Mouse (Mus musculus) stomach, embryonic 14.5 days (tissue): ENCODE measurements around the gene Map3k5. TPM values are rescaled to one million over a fixed set of nuclear protein-coding genes. Genes with fewer than 3 reads are reported as not detected.

Source experiments
- ATAC-seq: fragments of 200-750 bp; cut with Nextera tagmentation; 2 replicates; pipeline ENCODE4 v1.8.0; 2017; ENCODE audit warnings: low read depth, moderate TSS enrichment; ENCODE audit not compliant: insufficient number of reproducible peaks, insufficient read depth, low FRiP score
- H3K27ac ChIP-seq: fragments of 300-500 bp; sonication (generic); 2 replicates; pipeline ENCODE4 v1.5.1; 2014; ENCODE audit warnings: mild to moderate bottlenecking, low read length, moderate library complexity, mixed read lengths
- H3K27me3 ChIP-seq: fragments of 300-500 bp; sonication (generic); 2 replicates; pipeline ENCODE4 v1.6.1; 2014; ENCODE audit warnings: low read length, control low read depth, mixed read lengths; ENCODE audit not compliant: control insufficient read depth, insufficient read depth
- H3K36me3 ChIP-seq: fragments of 300-500 bp; sonication (generic); 2 replicates; pipeline ENCODE4 v1.6.1; 2014; ENCODE audit warnings: mild to moderate bottlenecking, control low read depth, low read length, moderate library complexity, mixed read lengths; ENCODE audit not compliant: control insufficient read depth, insufficient read depth
- H3K4me1 ChIP-seq: fragments of 300-500 bp; sonication (generic); 2 replicates; pipeline ENCODE4 v1.6.1; 2014; ENCODE audit warnings: low read length, control low read depth, mixed read lengths; ENCODE audit not compliant: control insufficient read depth, insufficient read depth
- H3K4me2 ChIP-seq: fragments of 300-500 bp; sonication (generic); replicated peaks from 2 replicates; pipeline ENCODE4 v1.6.1; 2014; ENCODE audit warnings: low read depth, low read length, control low read depth
- H3K4me3 ChIP-seq: fragments of 300-500 bp; sonication (generic); 2 replicates; pipeline ENCODE4 v1.5.1; 2014; ENCODE audit warnings: low read depth, low read length, control low read depth
- H3K9ac ChIP-seq: fragments of 300-500 bp; sonication (generic); replicated peaks from 2 replicates; pipeline ENCODE4 v1.6.1; 2014; ENCODE audit warnings: low read depth, mild to moderate bottlenecking, control low read depth, low read length, moderate library complexity, mixed read lengths
- H3K9me3 ChIP-seq: fragments of 300-500 bp; sonication (generic); 2 replicates; pipeline ENCODE4 v1.6.1; 2016; ENCODE audit warnings: low read depth, low read length, control low read depth; ENCODE audit not compliant: control insufficient read depth
- WGBS: fragments of 180-500 bp; shearing (Covaris S2); extraction: QIAGEN DNeasy Blood & Tissue Kit; methylation state at CpG from one replicate; pipeline ENCODE4 v1.1.7; 2014; 5-methylcytosine and 5-hydroxymethylcytosine counted together
- polyA plus RNA-seq: library from polyadenylated mRNA; unstranded; fragments of >200 nt; fragmentation: Nextera tagmentation; extraction: Ambion mirVana; gene quantifications from 2 replicates; pipeline ENCODE4 v1.2.1, GENCODE M21; 2014

Gene Map3k5
- polyA plus RNA-seq, 1 experiment from 2014 or later = 4.6 TPM

GRCm38 (mm10) chr10:20066069-20066665 is 131.9 kb downstream of the Map3k5 start:
- H3K36me3 ChIP-seq = no peaks in the 10 kb centered on the region
- H3K4me3 ChIP-seq = no peak overlapping the region
- no peaks in the 10 kb centered on the region for H3K4me1 ChIP-seq
- H3K4me2 ChIP-seq = no peak overlapping the region
- no peaks in the 10 kb centered on the region for H3K9me3 ChIP-seq
- no peak overlapping the region for H3K27ac ChIP-seq
- no peak for ATAC-seq
- 90% methylated on average over 1 of the region's 1 CpGs for WGBS
- no peaks in the 10 kb centered on the region for H3K27me3 ChIP-seq
- H3K9ac ChIP-seq = no peak overlapping the region

GRCm38 (mm10) chr10:20069771-20070460 is 135.6 kb downstream of the Map3k5 start:
- no peak for ATAC-seq
- Histone ChIP-seq H3K4me2 (no peak overlapping the region), H3K27me3 (no peaks in the 10 kb centered on the region), H3K9ac (no peak overlapping the region), H3K4me3 (no peak overlapping the region), H3K9me3 (no peaks in the 10 kb centered on the region), H3K36me3 (no peaks in the 10 kb centered on the region), H3K27ac (no peak overlapping the region), H3K4me1 (no peaks in the 10 kb centered on the region)
- WGBS = 86% methylated on average over 11 of the region's 11 CpGs

- WGBS = 81% methylated on average over 14 of the region's 14 CpGs
Observed at GRCm38 (mm10) chr10:20070576-20071109, 136.4 kb downstream of the Map3k5 start.

GRCm38 (mm10) chr10:20071716-20072115 is 137.4 kb downstream of the Map3k5 start:
- WGBS = 93% methylated on average over 6 of the region's 6 CpGs
- H3K36me3 ChIP-seq = no peaks in the 10 kb centered on the region
- H3K27ac ChIP-seq = no peak overlapping the region
- H3K9ac ChIP-seq = no peak overlapping the region
- ATAC-seq = no peak
- H3K9me3 ChIP-seq = no peaks in the 10 kb centered on the region
- no peaks in the 10 kb centered on the region for H3K27me3 ChIP-seq
- H3K4me3 ChIP-seq = no peak overlapping the region
- no peak overlapping the region for H3K4me2 ChIP-seq
- no peaks in the 10 kb centered on the region for H3K4me1 ChIP-seq

More at GRCm38 (mm10) chr10:20070576-20071109, 136.4 kb downstream of the Map3k5 start:
- no peak for ATAC-seq
- Histone ChIP-seq H3K4me3 (no peak overlapping the region), H3K9ac (no peak overlapping the region), H3K27me3 (no peaks in the 10 kb centered on the region), H3K4me2 (no peak overlapping the region), H3K36me3 (no peaks in the 10 kb centered on the region), H3K27ac (no peak overlapping the region), H3K4me1 (no peaks in the 10 kb centered on the region), H3K9me3 (no peaks in the 10 kb centered on the region)

GRCm38 (mm10) chr10:20073236-20073893 is 139.1 kb downstream of the Map3k5 start:
- Histone ChIP-seq H3K4me2 (no peak overlapping the region), H3K27me3 (no peaks in the 10 kb centered on the region), H3K9me3 (no peaks in the 10 kb centered on the region), H3K27ac (no peak overlapping the region), H3K36me3 (no peaks in the 10 kb centered on the region), H3K9ac (no peak overlapping the region), H3K4me1 (no peaks in the 10 kb centered on the region), H3K4me3 (no peak overlapping the region)
- 64% methylated on average over 7 of the region's 7 CpGs for WGBS
- ATAC-seq = peak; percentile 77; the same call in 1 of the 2 replicates

GRCm38 (mm10) chr10:20076541-20077469 is 142.5 kb downstream of the Map3k5 start:
- no peaks in the 10 kb centered on the region for H3K27me3 ChIP-seq
- H3K4me1 ChIP-seq = no peaks in the 10 kb centered on the region
- no peaks in the 10 kb centered on the region for H3K9me3 ChIP-seq
- ATAC-seq = no peak
- H3K9ac ChIP-seq = no peak overlapping the region
- no peak overlapping the region for H3K4me3 ChIP-seq
- no peak overlapping the region for H3K27ac ChIP-seq
- 74% methylated on average over 13 of the region's 13 CpGs for WGBS
- H3K36me3 ChIP-seq = no peaks in the 10 kb centered on the region
- H3K4me2 ChIP-seq = no peak overlapping the region

- Histone ChIP-seq H3K4me1 (no peaks in the 10 kb centered on the region), H3K9ac (no peak overlapping the region), H3K4me3 (no peak overlapping the region), H3K4me2 (no peak overlapping the region), H3K27ac (no peak overlapping the region), H3K27me3 (no peaks in the 10 kb centered on the region), H3K36me3 (no peaks in the 10 kb centered on the region; the same call in 1 of the 2 replicates), H3K9me3 (no peaks in the 10 kb centered on the region)
- no peak for ATAC-seq
- WGBS = 90% methylated on average over 2 of the region's 2 CpGs
Observed at GRCm38 (mm10) chr10:20078350-20078749, 144.1 kb downstream of the Map3k5 start.

GRCm38 (mm10) chr10:20087841-20088240 is 153.6 kb downstream of the Map3k5 start:
- Histone ChIP-seq H3K9ac (no peak overlapping the region), H3K4me2 (no peak overlapping the region), H3K4me1 (no peaks in the 10 kb centered on the region), H3K27me3 (no peaks in the 10 kb centered on the region), H3K9me3 (no peaks in the 10 kb centered on the region), H3K36me3 (no peaks in the 10 kb centered on the region), H3K27ac (no peak overlapping the region), H3K4me3 (no peak overlapping the region)
- no peak for ATAC-seq
- 50% methylated on average over 2 of the region's 2 CpGs for WGBS
